Mouse (Mus musculus): Measurements from ENCODE around the gene Fam216b.

Gene Fam216b

DNA sequence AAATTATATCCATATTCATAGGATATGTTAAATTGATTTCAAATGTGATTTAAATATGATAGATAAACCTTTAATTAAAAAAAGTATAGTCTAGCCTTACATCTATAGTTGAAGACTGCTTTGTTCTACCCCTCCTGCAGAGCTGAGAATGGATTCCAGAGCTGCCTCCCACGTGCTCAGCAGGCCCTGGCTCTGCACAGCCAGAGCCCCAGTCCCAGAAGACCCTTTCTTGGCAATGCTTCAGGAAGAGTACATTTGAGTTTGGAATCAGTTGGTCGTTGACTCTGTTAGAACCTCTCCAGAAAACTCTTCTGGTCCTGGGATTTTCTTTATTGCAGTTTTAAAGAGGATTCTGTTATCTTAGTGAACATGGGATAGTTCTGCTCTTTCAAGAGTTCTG, 45.7 kb downstream of the Fam216b start:
- DNase-seq (ENCODE audit: low read depth, low spot score): no peak

DNA sequence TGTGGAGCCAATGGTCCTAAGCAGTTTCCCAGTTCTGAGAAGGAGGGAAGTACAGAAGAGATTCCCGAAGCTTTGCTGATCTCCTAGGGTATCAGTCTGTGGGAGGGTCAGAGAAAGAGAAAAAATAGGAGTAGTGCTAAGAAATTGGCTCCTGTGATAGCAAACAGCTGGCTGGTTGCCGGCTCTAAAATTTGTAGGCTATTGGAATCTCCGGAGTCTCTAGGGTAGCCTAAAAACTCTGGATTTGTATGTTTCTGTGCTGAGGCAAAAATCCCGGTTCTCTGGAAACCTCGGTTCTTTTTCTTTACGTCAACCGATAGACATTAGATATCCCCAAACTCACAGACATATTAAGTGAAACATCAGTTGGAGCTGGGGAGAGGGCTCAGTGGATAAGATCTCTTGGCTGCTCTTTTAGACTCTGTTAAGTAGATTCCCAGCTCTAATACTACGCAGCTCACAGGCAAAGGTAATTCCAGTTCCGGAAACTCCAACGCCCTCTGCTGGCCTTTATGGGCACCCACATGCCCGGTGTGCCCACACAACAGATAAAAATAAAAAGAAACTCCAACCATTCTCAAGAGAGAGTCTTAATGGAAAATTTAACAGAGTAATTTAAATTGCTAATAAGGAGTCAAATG, 46.8 kb downstream of the Fam216b start:
- peak; percentile 39 for DNase-seq (ENCODE audit: low read depth, low spot score)

DNA sequence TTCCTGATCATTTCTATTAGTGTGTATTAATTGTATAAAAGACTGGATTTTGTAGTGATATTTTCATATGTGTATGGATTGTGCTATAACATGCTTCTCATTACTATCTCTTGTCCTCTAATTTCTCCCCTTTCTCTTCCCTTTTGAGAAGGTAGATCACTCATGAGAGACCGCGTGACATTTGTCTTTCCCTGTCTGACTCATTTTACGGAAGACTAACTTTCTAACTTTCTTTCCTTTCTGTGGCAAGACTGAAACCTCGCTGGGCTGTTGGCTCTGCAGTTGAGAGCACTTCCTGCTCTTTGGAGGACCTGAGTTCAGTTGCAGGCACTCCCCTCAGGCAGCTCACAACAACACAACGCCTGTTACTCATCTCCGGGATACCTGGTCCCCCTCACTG, 48.2 kb downstream of the Fam216b start:
- no peak for DNase-seq (ENCODE audit: low read depth, low spot score)

DNA sequence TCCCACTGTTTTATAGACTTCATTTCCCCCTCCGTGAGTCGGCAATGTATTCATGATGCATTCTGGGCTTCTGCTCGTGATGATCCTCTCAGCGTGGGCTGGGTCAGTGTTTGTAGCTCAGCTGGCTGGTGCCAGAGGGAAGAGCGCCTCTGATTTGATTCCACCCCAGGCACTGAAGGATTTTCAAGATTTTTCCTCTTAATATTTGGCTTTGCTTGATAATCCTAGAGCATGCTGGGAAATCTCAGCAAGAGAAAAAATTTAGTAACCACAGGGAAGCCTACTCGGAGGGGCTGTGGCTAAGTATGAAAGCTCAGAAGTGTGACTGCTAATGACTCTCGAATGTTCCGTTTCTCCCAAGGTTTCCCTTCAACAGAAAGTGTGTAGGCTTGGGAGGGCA, 49.9 kb downstream of the Fam216b start:
- DNase-seq (ENCODE audit: low read depth, low spot score): no peak
